Mouse (Mus musculus): Measurements from ENCODE around the gene Kmt2c.

GRCm38 (mm10) chr5:25472070-25472469 is 26.5 kb downstream of the Kmt2c start:
- TF ChIP-seq FLI1 (IDR thresholded peaks at IDR 0.05; ENCODE audit: low read length) (no peak), GATA1 (IDR thresholded peaks at IDR 0.05; ENCODE audit: borderline replicate concordance, low read length) (no peak)

All from megakaryocyte, embryonic 14.5 days (primary cell).